Mouse (Mus musculus): ENCODE measurements around the gene Pcbd1.
"Not testable (repeated sequence)": the region's sequence is repeated elsewhere in the genome, so short reads cannot be mapped to it uniquely, and the experiment has no call there.

Pcbd1 gene

GRCm38 (mm10) chr10:61091866-61092265 lies 2.7 kb downstream of the Pcbd1 start:
- no peak for DNase-seq (ENCODE audit: inconsistent age in 2 of 2, low spot score in 1 of 2)

DNA sequence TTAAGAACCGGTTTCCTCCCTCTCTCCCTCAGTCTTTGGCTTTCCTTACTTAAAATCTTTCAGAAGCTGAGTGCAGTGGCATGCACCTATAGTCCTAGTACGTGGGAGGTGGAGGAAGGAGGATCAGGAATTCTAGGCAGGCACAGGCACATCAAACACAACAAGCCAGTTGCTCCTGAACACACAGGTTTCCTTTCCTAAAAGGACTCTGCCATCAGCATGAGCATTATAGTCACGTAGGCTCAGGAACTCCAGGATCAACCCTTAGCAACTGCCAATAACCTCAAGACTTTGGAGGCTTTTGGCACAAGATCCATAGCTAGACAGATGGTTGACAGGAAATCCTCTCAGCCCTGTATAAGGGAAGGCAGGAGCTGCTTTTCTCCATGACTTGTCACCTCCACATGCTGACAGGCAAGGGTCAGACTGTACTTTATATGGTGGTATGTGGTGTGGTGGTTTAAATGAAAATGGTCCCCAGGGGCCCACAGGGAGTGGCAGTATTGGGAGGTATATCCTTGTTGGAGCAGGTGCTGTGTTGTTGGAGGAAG lies 14.5 kb downstream of the Pcbd1 start:
- DNase-seq (ENCODE audit: inconsistent age in 2 of 2, low spot score in 1 of 2), result no peak

GRCm38 (mm10) chr10:61114246-61114720 lies 25.2 kb downstream of the Pcbd1 start:
- no peak for DNase-seq (ENCODE audit: inconsistent age in 2 of 2, low spot score in 1 of 2)

DNA sequence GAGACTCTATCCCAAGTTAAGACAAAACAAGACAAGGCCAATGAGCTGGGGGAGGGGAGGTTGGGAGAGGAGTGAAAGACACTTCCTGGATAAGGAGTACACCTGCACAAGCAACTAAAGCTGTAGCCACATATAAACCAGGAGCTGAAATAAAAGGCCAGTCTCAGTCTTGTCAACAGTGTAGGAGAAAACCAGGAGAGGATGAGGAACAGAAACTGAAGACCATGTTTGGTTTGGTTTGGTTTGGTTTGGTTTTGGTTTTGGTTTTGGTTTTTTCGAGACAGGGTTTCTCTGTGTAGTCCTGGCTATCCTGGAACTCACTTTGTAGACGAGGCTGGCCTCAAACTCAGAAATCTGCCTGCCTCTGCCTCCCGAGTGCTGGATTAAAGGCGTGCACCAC lies 32.6 kb downstream of the Pcbd1 start:
- DNase-seq (ENCODE audit: inconsistent age in 2 of 2, low spot score in 1 of 2), result not testable (repeated sequence)

DNA sequence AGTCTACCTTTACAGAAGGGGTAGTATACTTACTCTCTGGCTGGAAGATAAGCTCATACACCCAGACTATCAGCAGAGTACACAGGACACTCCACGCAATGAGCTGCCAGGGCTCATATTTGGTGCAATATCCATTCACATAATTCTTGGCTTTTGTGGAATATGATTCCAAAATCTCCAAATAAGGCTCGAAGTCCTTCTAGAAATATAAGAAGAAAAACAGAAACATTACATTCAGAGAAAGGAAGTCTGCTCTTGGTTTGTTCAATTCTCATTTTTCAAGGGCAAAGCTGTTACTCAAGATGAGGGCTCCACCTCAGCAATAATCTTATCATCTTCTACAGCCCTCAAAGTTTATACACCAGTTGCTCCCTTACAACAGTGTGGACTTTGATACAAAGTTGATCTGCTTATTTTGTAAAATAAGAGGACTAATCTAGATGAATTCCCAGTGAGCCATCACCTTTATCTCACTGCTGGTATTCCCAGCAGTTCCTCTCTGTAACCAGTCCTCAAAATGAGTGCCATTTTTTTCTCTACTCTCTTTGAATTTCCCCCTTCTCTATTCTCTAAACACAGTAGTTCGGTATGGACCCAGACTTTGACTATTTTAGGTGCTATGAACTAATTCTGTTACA lies 34.3 kb downstream of the Pcbd1 start:
- no peak for DNase-seq (ENCODE audit: inconsistent age in 2 of 2, low spot score in 1 of 2)

- DNase-seq (ENCODE audit: inconsistent age in 2 of 2, low spot score in 1 of 2), result no peak
Observed at GRCm38 (mm10) chr10:61124462-61124861, 35.3 kb downstream of the Pcbd1 start.

GRCm38 (mm10) chr10:61128701-61129365 lies 39.7 kb downstream of the Pcbd1 start:
- peak in 1 of 2 experiments; percentile 35 for DNase-seq (ENCODE audit: inconsistent age in 2 of 2, low spot score in 1 of 2)

DNA sequence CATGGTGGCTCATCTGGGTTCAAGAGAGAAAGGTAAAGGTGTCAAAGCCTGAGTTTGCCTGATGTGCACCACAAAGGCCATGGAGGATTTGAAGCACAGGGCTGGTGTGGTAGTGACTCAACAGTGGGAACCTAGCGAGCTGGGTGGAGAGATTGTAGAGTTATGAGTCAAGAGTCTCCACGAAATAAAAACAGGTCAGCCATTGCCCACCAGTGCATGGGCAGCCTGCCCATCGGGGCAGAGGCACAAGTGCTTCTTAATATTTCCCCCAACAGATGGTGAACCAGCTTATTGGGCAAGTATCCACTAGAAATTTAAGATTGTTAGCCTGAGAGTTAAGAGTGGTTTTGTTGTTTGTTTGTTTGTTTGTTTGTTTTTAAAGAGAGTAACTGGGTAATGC lies 41.8 kb downstream of the Pcbd1 start:
- no peak for DNase-seq (ENCODE audit: inconsistent age in 2 of 2, low spot score in 1 of 2)

- DNase-seq (ENCODE audit: inconsistent age in 2 of 2, low spot score in 1 of 2), result no peak
Observed at GRCm38 (mm10) chr10:61134041-61134440, 44.9 kb downstream of the Pcbd1 start.

- DNase-seq (ENCODE audit: inconsistent age in 2 of 2, low spot score in 1 of 2), result no peak
Observed at GRCm38 (mm10) chr10:61135226-61135839, 46.2 kb downstream of the Pcbd1 start.

GRCm38 (mm10) chr10:61137567-61137966 lies 48.4 kb downstream of the Pcbd1 start:
- no peak for DNase-seq (ENCODE audit: inconsistent age in 2 of 2, low spot score in 1 of 2)

- DNase-seq (ENCODE audit: inconsistent age in 2 of 2, low spot score in 1 of 2), result peak in 1 of 2 experiments; percentile 42
Observed at GRCm38 (mm10) chr10:61143343-61143742, 54.2 kb downstream of the Pcbd1 start.
